Mouse (Mus musculus) yolk sac, embryonic 10.5 days (tissue): ENCODE data around the gene Rrbp1.

ENCODE experiments used
- DNase-seq: peaks from one replicate; pipeline ENCODE4 v3.0.0-alpha.2; 2017; ENCODE audit warnings: low spot score

Rrbp1 gene

DNA sequence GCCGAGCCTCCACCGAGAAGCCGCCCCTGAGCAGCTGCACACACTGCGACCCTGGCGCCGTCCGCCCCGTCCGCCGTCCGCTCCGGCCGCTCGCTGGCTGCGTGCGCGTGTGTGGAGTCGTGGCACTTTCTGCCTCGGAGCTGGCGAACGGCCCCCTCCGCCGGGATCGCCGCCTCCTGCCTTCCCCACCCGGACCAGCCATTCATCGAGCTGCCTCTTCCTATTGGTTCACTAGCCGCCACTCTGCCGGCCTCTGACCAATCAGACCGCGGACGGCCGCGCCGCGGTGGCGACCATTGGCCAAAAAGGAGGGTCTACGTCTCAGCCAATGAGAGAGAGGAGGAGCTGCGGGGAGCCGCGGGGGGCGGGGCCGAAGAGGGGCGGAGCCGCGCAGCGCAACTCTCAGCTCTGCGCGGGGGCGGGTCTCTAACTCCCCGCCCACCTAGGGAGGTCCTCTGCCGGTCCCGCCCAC lies at the start of gene Rrbp1:
Gene Rrbp1 (minus strand): TSS at position 184 of the 472 bp plus-strand sequence.
- DNase-seq, result peak; percentile 100

DNA sequence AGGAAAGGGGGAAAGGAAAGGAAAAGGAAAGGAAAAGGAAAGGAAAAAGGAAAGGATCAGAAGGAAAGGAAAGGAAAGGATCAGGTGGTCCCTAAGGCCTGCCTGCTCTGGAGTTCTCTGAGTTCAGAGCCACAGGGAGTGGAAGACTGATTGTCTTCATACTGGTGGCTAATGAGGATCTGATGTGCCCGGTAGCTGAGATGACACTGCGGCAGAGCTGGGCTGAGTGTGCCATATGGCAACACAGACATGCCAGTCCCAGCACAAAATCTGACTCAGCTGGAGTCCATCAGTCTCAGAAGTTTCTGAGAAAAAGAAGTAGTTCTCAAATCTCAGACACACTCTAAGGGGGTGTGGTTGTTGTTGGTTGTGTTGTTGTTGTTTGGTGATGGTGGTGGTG lies 46.7 kb upstream of the Rrbp1 start:
- no peak for DNase-seq

DNA sequence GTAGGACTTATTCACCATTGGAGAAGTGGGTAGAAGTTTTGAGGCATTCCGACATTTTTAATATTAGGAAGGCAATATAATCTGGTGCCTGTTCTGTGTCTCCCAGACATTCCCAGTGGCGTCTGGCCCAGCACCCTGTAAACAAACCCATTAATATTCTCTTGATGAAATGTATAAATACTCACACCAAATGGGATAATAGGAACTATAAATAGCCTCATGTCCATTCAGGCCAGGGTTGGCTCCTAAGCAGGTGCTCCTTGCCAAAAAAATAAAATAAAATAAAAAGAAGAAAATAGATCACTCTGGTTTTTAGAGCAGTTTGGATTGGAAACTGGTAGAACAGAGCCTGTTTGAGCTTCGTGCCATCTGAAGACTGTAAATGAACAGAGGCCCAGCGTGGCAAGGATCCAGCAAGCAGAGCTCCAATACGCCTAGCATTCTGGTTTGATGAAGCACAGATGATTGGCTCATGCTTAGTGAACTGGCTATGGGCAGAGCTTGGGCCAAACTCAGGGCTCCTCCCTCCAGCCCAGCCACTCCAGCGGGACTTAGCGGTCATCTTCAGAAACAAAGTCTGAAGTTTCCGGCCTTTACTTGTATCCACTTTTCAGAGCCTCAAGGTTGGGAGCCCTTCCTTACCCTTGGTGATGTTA lies 41.5 kb upstream of the Rrbp1 start:
- DNase-seq, result no peak

DNA sequence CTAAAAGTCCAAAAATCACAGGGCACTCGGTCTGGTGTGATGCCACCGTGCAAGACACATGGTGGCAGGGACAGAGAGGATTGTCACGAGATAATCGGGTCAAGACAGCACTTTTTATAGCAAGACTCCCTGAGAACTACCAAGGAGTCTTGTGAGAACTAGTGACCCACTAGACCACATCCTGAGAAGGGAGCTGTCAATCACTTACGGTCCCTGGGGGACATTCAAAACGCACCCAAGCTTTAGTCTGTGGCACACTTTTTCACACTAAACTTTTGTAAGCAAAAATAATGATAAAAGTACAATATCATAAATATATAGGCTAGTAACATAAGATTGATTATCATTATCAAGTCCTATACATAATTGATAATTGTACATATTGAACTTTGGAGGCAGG lies 39.8 kb upstream of the Rrbp1 start:
- DNase-seq, result no peak

DNA sequence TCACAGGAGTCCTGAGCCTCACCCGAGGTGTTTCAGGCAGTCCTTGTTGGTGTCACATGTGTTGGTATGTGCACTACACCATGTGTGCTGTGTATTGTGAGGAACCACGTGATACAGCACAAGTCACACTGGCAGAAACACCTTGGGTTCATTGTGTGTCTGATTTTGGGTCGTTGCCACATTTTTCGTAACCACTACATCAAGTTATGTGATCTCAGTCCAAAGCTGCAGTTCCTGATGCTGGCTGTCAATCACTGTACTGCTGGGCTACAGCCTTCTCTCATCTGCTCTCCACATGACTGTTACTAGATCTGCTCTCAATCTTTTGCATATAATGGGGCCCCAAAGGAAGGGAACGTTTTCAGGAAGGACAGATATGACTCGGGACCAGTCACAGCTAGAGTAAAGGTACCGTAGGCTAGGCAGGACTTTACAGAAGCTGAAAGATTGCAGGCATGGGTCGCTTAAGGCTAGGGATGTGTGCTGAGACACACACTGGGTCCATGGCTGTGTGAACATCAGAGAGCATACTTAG lies 39.1 kb upstream of the Rrbp1 start:
- no peak for DNase-seq

DNA sequence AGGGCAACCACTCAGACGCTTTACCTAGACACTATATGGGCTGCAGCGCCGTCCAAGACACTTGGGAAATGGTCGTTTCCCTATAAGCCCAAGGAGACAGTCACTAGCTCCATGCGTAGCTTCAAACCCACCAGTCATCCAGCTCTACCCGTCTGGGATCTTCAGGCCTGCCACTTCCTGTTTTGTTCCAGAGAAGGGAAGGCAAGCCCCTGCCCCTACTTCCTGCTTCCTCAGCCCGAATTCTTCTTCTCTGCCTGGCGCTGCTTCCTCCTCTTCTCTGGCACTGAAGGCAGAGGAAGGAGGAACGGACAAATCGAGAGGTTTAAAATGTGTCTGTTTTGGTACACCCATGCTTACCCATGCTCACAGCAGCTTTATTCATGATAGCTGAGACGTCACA lies 35.9 kb upstream of the Rrbp1 start:
- DNase-seq, result no peak

DNA sequence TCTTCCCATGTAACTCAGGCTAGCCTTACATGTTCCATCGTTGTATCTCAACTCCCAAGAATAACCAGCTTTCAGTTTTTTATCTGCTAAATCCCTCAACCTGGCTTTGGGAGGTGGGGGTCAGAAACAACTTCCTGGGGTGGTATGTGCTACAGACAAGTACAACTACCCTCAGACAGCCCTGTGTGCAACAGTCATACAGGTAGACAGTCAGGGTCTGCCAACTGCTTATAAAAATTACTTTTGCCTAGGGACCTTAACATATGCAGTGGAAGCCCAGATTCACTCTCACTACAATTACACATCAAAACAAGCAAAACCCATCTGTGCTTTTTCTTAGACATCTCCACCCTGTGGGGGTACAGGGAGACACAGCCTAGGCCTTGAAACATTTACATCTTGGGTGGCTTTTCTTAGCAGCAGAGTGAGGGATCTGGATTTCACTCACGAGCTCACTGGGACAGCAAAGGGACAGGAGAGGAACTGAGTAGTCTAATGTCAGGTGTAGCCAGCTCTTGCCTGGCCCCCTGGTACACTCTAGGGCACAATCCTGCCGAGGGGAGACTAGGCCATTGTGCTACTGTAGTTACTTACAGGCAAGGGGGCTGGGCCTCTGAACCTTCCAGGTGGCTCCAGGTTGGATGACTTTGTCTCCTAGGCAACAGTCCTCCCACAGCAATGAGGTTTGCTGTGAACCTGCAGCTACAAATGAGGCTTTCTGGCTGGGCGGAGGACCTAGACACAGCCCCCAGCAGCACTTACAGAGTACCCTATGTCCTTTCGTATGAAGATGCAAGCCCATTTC lies 34.9 kb upstream of the Rrbp1 start:
- DNase-seq, result no peak

DNA sequence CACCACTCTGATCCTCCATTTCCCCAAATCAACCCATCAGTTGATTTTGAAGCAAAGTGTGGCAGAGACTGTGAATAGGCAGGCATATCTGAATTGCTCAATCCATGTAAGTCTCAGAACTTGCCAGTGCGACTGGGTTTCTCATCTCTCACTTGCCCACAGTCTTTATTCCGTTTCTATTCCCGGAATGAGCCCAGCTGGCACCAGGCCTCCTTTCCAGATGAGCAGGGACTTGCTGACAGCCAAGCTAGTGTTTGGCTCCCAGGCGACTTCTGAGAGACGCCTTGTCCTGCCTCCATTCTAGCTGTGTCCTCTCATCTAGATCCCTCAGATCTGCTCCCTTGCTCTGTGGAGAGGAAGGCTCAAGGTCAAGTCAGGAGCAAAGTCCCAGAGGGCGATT lies 33.7 kb upstream of the Rrbp1 start:
- DNase-seq, result no peak

DNA sequence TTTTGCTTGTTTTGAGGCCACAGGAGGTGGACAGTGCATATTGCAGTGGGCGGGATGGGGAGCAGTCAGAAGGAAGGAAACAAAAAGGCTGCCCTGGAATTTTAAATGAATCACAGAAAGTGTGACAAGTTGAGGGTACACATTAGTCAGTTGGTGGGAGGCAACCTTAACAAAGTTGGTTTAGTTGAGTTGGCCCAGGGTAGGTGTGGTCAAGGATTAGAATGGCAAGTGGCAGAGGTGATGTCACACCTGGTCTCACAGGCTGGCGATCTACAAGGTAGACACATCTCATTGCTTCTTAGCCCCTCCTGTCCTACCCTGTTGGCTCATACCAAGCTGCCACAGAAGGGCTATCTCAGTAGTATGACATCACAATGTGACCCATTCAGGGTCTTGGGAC lies 21.6 kb upstream of the Rrbp1 start, which contains the start of gene Banf2:
Gene Banf2 (plus strand): TSS at position 396 of the 400 bp plus-strand sequence.
- DNase-seq, result no peak

DNA sequence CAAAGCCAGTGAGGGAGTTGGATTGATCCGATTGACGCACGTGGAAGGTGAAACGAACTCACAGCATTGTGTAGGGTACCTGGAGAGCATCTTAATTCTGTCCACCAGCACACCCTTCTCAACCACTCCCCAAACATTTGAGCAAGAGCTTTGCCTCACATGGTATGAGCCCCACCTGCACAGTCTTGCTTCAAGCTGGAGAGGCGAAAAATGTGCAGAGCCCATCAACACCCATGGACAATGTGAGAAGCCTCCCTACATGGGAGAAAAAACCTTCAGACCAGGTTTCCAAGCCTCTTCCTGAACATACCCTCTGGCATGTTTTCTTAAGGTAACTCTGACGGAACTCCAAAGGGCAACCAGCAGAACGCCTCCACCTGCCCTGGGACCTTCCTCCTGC lies 19.7 kb upstream of the Rrbp1 start:
- DNase-seq, result no peak

DNA sequence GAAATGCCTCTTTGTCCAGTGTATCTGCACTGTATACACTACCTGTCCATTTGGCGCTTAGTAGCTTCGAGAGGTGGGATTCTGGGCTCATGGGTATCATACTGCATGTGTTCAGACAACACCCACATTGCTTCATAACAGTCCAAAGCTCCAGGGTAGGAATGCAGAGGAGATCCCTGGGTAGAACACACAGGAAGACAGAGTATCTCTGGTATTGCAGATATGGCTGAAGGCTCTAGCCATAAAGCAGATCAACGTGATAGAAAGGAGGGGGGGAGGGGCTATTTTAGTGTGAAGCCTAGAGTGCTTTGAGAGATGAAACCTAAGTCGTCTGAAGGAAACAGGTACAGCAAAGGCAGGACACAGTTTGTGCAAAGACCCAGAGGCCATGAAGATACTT lies 15.4 kb upstream of the Rrbp1 start:
- DNase-seq, result no peak

DNA sequence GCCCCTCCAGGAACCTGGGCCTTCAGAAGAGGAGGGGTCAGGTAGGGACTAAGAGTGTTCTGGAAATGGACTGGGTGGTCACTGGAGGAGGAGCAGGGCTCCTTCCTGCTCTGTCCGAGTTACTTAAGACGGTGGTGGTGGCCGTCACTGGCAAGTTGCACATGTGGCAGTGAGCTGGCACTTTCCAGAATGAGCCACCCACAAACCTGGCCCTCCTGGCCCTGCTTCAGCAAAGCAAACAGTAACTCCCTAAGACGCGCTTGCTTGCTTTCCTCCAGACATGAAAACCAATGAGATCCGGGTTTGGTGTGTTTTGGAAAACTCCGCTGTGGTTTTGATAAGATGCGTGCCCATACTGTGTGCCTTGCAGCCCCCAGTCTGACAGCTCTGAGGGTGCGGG lies 14.3 kb upstream of the Rrbp1 start:
- DNase-seq, result no peak

DNA sequence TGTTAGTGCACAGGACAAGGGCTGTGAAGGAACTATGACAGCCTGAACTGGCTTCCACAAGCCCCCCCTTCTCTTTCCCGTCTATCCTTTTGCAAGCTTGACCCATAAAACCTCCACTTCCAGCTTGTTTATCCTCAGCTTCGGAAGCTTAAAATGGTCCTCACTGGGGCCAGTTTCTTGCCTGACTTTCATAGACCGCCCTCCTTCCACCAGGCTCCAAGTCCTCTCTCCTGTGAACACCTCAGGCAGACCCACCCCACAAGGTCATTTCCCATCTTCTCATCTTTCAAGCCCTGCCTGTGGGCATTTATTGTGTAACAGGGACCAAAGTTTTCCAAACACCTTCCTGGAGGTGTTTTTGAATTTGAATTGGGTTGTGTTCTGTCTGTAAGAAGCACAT lies 11.4 kb upstream of the Rrbp1 start:
- DNase-seq, result no peak

DNA sequence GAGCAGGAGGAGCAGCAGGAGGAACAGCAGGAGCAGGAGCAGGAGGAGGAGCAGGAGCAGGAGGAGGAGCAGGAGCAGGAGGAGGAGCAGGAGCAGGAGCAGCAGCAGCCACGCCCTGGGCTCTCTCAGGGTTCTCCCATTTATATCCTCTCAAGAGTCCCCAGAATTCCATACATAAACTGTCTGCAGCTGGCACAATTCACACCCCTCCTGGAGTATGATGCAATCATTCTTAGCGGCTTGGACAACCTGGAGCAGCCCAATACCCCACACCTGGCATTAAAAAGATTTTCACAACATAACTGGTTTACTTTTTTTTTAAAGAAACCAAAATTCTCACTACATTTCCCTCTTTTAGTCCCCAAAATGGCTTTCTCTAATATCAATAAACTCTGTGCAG lies 8.9 kb upstream of the Rrbp1 start:
- no peak for DNase-seq

DNA sequence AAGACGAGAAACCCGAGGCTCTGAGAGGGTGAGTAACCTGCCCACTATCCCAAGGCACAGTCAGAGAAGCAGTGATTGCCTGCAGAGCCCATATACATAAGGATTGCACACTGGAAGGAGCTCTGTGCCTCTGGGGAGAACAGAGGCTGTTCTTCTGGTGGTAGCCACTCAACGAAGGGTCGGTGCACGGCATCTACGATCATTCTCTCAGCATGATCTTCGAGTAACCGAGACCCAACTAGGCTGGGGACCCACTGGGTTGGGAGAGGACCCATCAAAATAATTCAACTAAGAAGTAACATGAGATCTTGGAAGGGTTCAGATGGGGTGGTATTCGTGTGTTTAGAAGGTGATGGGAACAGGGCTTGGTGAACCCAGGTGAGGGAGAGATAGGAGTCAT lies 4.8 kb upstream of the Rrbp1 start:
- DNase-seq, result no peak

DNA sequence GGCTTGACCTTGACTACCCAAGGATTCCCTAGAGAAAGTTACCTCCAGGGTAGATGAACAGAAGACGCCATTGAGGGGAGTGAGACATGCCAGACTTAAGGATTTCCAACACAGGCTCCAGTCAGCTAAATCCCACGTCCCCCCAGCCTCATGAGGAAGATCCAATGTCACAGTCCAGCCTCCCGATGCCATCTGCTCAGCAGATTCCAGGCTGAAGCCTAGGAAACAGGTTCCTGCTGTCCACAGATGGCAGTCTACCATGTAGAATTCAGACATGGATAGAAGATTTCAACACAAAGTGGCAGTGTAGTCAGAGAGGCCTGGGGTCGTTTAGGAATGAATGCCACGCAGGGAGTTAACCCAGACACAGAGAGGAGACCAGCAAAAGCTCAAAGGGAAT lies 3.4 kb upstream of the Rrbp1 start:
- no peak for DNase-seq

DNA sequence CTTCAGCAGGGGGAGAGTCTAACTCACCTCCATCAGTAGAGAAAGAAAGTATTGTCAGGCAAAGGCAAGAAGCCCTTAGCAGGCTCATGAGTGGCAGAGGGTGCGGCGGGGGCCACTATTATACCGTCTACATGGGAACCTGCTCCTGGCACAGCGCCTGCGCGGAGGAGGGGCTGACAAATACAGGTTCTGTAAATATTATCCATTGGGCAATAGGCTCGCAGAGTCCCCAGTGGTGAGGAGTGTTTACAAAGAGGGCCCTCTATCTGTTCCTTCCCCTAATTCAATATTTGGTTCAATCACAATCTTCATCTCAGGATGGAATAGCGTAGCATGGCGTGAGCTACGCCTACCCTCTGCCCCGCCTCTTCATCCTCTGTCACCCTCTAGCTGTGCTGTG lies 3.0 kb upstream of the Rrbp1 start:
- DNase-seq, result no peak

DNA sequence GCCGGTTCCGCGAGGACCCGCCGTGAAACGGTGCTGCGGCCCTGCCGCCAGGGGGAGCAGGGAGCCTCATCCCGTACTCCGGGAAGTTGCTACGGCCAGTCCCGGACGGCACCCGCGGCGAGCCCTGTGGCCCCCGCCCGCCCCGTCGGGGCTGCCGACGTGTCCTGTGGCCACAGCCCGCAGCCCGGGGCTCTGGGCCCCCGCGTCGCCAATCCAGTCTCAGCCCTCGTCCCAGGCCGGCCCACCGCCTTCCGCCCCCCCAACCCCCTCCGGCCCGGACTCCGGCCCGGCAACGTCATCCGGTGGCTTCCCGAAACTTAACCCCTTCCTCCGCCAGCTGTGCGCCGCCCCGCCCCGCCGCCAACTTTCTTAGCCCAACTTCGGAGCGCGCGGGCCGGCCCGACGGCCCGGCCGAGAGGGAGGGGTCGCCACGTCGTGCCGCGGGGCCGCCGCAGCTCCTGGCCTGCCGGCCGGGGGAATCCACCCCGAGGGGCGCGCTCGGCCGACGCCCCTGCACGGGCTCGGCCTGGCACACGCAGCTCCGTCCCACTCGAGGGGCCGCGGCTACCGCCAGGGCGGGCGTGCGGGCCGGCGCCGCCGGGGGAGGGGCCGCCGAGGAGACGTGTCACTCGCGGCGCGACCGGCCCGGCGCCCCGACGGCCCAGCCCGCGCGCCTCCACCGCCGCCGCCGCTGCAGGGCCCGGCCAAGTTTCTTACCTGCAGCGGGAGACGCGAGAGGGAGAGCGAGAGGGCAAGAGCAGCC lies 600 bp downstream of the Rrbp1 start:
- DNase-seq, result peak; percentile 87

DNA sequence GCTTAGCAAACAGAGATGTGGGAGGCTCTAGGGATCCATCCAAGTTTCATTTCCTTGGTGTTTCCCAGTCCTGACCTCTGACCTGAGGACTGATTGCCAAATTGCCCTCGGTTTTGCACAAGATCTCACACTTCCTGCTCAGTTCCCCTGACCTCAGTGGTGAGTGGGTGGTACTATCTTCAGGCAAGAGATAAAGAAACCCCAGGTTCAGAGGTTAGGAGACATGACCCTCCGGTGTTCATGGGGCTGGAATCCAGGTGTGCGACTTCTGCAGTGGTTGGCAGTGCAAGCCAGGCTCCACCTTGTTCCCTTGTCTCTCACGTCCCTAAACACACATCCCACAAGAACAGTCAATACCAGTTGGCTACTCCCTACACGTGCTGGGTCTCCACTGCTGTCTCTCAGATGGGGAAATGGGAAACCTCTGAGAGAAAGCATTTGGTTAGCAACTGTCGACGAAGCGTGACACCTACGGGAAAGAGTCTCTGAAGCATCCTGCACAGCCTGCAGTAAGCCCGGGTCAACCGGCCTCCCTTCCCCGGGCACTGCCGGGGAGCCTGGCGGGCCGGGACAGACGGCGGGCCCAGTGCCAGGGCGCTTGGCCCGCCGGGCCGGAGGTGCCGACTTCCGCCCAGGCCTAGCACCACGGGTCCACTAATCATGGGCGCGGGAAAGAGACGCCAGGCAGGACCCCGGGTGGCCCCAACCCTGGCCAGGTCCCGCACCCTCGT lies 1.3 kb downstream of the Rrbp1 start:
- DNase-seq, result peak; percentile 92

DNA sequence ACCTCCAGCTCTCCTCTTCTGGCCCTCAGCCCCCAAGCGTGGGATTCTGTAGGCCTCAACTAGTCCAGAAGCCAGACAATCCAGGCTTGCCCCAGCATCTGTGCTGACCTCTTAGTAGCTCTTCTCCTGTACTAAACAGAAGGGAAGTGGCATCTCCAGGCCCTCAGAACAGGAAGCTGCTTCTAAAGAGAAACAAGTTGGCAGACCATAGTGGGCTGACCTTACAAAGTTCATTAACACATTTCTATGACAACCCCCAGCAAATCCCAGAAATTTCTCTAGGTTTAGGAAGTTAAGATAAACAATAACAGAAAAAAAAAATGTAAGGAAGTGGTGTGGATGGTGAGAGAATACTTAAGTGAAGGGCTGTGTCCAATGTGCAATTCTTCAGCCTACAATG lies 2.0 kb downstream of the Rrbp1 start:
- DNase-seq, result no peak

DNA sequence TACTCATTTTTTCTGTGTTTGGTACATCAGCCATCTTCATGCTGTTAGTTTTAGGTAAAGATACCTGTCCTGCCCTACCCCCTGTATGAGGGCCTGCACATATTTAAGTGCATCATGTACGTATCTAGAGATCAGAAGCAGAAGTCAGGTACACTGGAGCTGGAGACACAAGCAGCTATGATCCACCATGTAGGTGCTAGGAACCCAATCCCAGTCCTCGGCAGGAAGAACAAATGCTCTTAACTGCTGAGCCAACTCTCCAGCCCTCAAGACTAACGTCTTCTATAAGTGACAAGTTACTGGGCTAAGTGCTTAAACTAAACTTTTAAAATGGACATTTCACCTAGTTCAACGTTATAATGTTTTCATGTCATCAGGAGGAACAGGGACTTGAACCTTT lies 3.9 kb downstream of the Rrbp1 start:
- DNase-seq, result no peak

DNA sequence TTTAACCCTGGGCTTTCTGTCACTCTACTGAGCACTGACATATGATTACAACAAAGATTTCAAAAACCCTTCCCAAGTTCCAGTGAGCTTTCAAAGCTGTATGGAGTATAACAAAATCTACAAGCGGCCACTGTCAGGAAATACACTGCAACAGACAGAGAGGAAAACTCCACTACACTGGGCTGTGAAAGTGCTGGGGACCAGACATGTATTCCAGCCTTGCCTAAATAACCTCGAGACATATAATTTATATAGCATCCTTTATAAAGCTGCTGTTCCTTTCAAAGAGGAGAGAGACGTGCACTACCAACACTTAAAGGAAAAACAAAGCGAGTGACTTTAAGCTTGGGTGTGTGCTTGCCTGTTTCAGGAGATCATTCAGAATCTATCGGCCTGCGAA lies 4.4 kb downstream of the Rrbp1 start:
- no peak for DNase-seq
